Mouse (Mus musculus) adipocyte (in vitro differentiated cells): ENCODE data around the gene Abcb10.
A peak's percentile ranks its signal among the peaks of the same experiment; 100 is the strongest.
"Not testable (repeated sequence)": the region's sequence is repeated elsewhere in the genome, so short reads cannot be mapped to it uniquely, and the experiment has no call there.

Experiments used
- DNase-seq: peaks from one replicate; pipeline ENCODE4 v3.0.0-alpha.2; 2016; ENCODE audit warnings: low spot score

The Abcb10 gene

DNA sequence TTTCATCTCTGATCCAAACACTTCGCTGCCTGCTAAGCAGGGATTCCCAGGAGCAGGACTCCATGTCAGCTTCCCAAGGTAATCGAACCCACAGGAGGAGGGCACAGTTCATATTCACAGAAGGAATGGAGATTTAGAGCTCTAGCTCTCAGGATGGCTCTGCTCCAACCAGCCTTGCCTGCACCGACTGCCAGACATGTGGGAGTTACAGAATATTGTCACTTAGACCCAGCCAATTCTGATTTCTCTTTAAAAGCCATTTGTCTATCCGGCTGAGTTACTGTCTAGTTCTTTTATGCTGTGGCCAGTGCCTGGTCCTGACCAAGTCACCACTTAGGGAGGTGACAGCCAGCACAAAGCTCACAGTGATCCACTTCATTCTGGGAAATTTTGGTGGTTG is 1.2 kb downstream of the Abcb10 start:
- peak; percentile 67 for DNase-seq

DNA sequence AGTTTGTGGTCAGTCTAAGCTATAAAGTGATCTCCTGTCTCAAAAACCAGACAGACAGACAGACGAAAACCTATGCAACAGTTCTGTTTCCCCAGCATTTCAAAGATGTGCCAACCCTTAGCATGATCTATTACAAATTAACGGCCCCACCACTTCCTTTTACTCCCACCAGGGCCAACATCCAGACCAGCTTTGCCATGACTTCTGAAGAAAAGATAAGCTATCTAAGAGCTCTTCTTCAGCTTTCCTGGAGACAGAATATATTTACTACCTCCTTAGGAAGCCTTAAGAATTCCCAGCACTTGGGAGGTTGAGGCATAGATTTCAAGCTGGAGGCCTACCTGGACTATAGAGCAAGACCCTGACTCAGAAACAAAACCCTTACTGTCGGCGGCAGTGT is 2.7 kb downstream of the Abcb10 start:
- DNase-seq = no peak

DNA sequence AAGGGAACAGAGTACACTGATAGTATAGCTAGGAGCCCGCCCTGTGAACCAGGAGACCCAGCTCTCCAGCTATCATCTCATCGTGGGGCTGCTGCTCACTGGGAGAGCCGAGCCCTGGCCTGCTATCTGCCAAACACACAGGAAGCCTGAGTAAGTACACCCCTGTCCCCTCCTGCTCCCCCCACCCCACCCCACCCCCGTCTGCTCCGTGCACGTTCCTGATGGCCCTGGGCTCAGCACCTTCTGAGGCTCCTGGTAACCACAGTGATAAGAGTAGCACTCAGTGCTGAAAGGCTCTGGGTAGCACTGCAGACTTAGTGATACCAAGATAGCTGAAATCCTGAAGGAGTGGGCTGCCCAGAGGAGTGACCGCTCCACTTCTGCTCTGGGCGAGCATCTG is 4.0 kb downstream of the Abcb10 start:
- DNase-seq = no peak

DNA sequence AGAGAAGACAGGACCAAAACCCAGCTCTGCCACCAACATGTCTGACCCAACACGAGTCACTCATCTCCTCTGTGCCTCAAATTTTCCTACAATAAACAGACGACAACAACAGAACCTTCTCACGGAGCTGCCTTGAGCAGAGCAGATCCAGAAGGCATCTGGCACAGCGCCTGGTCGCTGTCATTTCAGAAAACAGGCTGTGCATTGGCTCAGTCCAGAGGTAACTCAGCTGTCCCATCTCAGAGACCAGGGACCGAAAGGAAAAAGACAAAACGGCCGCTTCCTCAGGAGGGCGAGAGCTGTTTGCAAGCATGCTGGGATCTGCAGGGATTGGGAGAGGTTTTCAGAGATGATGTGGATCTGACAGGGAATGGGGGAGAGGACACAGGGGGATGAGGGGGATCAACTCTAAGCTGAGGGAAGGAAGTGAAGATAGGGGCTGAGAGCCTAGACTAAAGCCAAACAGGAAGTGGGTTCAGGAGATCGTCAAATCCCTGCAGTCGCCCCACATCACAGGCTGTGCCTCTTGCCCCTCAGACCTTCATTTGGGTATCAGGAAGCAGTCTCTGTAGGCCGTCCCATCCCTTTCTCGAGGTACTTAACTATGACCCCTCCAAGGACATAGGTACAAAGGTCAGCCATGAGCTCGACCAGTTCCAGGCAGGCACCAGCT is 4.6 kb downstream of the Abcb10 start:
- DNase-seq = peak; percentile 48

DNA sequence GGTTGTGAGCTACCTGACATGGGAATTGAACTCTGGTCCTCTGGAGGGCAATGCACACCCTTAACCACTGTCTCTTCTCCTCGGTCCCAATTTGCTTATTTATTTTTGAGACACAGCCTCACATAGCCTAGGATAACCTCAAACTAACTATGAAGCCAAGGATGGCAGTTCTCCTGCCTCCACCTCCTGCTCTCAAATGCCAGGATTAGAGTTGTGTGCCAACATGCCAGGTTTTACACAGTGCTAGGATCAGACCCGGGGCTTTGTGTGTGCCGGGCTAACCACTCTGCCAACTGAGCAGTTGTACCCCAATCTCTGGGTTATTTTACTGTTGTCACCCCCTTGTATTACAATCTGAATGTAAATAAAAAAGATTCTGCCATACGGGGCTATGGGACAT is 5.4 kb downstream of the Abcb10 start:
- DNase-seq = no peak

DNA sequence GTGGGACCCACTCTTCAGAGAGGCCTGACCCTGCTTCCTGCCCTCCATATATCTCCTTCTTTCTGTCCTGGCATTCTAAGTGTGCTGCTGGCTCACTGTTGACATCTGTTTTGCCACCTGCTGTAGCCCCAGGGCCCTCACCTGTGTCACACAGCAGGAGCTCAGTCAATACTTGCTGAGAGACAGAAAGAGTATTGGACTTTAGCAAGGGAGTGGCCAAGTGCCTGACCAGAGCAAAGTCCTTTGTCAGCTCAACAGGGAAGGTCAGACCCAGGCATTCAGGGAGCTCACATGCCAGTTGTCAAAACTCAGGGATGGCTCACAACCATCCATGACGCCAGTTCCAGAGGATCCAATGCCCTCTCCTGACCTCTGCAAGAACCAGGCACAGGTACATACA is 9.4 kb downstream of the Abcb10 start:
- DNase-seq = no peak

DNA sequence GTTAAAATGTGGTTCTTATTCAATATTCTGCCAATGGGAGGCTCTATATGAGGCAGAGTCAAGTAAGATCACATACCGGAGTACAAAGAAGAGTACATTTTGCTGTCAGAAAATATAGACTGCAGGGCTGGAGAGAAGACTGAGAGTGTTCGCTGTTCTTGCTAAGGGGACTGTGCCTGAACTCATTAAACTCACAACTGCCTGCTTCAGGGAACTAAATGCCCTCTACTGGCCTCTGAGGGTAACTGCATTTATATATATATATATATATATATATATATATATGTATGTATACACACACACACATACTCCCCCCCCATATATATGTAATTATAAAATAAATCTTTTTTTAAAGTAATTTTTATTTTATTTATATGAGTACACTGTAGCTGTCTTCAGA is 16.0 kb downstream of the Abcb10 start:
- DNase-seq = no peak

DNA sequence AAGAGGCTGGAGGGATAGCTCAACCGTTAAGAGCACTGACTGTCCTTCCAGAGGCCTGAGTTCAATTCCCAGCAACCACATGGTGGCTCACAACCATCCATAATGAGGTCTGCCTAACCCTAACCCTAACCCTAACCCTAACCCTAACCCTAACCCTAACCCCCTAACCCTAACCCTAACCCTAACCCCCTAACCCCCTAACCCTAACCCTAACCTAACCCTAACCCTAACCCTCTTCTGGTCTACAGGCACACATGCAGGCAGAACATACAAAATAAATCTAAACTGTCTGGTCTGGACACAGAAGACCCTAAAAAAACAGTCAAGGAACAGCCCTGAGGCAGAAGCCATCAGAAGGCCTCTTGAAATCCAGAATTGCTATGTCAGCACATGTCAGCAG is 21.6 kb downstream of the Abcb10 start:
- DNase-seq = no peak

DNA sequence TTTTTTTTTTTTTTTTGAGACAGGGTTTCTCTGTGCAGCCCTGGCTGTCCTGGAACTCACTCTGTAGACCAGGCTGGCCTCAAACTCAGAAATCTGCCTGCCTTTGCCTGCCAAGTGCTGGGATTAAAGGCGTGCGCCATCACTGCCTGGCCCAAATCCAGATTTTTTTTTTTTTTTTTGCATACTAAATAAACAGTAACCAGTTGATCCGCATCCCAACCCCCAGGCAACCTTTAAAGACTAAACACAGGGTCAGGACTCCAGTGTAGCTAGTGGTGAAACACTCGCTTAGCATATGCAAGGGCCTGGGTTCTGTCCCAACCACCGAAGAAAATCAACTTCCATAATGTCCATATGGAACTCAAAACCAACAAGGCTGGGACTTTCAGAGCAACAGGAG is 22.4 kb downstream of the Abcb10 start:
- not testable (repeated sequence) for DNase-seq

DNA sequence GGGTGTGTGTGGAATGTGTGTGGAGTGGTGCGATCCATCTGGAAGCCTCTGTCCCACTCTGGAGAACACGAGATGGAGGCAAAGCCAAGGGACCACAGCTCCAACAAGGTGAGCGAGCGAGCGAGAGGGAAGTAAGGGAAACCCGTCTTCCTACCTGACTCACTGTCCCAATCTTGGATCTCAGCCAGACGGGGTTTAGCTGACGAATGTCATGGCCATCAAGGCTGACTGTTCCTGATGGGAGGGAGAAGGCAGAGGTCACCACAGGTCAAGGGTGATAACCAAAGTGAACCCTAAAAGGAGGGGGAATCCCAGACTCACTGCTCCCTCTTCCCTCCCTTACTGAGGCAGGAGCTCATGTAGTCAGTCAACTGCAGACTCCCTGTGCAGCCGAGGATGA is 22.9 kb downstream of the Abcb10 start:
- DNase-seq = no peak

DNA sequence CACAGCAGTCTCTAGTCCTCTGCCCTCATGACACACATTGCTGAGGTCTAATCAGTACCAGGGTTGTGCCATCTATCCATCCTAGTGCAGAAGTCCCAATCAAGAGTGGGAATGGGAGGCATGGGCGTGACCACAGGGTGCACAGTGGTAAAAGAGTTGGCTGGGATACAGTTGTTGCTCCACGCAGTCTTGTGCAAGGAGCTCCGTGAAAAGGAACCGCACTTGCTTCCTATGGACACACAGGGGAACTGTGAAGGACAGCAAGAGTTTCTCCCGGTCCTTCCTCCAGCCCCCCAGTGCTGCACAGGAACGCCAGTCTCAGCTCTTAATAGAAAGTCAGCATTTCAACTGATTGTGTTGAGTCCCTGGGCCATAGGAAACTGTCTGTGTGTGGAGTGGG is 23.4 kb downstream of the Abcb10 start:
- DNase-seq = no peak

DNA sequence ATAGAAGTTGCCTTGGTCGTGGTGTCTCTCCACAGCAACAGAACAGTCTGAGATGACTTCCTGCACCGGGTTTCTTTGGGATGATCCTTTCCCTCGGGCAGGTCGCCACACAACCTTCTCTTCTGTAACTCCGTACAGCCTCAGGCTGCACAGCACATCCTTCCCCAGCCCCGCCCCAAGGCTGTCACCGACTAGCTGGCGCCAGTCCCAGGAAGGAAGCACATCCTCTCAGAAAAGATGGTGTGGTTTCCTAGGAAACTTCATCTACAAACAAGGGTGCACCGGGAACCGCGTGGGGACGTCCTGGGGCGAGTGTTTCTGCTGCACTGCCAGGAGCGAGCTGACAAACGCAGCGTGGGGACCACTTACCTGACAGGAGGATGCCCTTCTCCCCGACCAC is 24.8 kb downstream of the Abcb10 start:
- DNase-seq = no peak

DNA sequence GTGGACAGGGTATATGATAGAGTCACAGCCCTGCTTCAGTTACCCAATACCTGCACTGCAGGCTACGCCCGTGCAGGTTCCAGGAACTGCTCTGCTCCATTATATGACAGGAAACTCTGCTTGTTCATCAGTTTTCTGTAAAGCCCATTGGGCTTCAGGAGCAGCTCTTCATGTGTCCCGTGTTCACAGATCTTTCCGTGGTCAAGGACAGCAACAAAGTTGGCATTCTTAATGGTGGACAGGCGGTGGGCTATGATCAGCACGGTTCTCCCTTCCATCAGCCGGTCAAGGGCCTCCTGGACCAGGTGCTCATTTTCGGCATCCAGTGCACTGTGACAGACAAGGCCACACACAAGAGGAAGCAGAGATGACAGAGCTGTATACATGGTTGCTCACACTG is 28.7 kb downstream of the Abcb10 start:
- DNase-seq = no peak

DNA sequence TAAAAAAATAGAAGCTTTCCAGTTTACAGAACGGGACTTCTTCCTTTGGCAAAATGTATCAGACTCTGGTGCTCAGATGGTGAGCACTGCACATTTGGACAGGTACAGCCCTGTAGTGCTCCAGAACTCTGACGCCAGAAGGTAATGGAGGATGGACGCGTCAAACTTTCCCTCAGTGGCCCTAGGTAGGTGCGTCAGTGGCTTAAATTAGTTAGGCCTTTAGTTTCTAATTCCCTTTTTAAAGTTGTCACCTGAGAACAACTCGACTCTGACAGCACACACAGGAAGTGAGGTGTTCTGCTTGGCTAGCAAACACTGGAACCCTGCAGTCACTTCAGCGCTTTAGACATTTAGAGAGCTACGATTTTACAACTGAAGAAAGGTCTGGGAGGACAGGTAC is 29.2 kb downstream of the Abcb10 start:
- DNase-seq = no peak

DNA sequence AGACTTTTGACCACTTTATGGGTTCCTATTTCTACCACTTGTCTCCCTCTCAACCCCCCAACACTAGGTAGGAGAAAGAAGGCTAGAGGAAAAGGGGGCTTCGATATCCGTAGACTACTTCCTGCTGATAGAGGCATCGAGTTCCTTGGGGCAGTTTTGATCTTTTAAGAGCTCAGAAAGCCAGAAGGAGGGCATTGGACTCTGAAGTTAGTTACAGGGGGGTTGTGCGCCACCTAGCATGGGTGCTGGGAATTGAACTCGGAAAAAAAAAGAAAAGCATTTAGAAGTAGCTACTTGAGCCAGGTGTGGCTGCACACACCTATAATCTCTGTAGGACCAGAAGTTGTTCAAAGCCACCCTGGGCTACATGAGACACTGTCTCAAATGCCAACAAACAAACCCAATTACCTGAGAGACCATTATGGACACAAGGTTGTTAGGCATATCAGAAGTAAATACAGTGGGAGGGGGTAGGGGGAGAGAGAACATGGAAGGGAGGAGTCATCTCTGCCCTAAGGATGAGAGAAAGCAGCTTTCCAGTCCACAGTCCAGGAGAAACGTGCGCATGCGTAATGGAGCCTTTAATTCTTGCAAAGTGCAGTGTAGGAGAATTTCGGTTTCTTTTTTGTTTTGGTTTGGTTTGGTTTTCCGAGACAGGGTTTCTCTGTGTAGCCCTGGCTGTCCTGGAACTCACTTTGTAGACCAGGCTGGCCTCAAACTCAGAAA is 32.7 kb downstream of the Abcb10 start:
- DNase-seq = peak; percentile 76

DNA sequence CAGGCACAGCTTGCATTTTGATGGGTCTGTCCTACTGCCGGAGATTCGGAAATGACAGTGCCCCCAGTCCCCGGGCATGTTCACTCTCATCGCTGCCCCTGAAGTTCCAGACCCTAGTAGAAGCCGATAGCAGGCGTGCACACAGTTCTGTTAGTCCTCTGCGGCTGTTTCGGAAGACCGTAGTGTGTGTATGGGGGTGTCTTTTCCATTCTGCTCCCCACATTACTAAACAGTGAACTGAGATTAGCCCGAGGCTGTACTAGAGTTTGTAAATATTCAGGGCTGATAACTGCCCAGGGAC is 33.3 kb downstream of the Abcb10 start:
- no peak for DNase-seq

DNA sequence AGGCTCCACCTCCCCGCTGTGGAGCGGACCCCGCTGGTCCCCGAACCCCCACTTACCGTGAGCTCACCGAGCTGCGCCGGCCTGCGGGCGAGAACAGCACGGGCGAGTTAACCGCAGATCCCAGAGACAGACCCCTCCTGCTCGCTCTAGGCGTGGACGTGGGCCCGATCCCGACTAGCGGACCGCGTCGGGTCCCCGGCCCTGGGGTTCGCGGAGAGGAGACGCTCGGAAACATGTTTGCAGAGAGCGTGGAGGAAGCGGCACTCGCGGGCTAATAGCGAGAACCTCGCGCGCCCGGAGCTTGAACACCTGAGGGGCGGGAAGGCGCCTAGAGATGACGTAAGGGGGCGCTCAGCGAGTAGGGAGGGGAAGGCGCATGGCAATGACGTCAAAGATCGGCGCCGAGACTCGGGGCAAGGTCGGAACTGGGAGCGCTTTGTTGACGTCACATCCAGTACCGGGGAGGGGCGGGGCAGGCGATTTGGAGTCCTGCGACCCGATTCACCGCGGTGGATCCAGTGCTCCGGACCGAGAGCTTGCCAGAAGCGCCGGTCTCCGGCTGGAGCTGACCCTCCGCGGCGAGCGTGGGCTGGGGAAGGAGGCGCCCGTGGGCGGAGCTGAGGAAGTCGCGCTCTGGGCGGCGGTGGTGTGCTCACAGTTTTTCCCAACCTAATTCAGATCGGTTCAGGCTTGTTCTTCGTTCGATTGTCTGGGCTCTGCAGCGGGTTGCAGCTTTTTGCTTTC is 33.8 kb downstream of the Abcb10 start, which contains the start of gene Nup133:
Gene Nup133 (minus strand): TSS at position 324 of the 744 bp plus-strand sequence.
- DNase-seq = peak; percentile 99

DNA sequence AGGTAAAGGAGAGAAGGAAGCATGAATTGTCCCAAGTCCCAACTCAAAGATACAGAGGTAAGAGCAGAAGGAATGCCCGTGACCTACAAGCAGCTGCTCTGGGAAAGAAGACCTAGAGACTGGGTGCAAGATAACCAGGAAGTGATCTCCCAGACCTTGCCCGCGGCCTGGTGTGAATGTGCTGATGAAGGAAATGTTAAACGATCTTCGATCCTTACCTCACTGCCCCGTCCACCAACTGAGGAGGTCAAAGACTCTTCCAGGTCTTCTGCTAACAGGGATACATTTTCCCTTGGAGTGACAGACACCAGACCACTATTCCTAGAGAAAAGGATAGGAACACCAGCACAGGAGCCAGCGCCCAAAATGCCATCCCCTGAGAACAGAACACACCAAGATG is 53.9 kb downstream of the Abcb10 start:
- no peak for DNase-seq

DNA sequence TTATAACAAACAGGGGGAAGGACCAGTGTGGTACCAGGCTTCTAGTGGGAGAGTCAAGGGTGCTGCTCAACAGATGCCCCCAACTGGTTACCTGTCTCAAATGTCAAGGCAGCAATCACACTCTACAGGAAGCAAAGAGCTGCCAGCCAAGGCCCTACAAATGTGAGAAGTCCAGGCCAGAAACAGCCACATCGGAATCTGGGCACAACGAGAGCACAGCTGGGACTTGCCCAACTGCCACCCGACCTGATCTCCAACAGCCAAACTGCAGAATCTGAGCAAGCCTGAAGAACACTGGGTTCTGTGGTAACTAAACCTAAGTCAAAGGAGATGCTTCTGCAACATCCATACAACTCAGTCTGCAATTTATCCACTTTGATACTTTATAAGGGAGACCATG is 57.3 kb downstream of the Abcb10 start:
- DNase-seq = peak; percentile 14

DNA sequence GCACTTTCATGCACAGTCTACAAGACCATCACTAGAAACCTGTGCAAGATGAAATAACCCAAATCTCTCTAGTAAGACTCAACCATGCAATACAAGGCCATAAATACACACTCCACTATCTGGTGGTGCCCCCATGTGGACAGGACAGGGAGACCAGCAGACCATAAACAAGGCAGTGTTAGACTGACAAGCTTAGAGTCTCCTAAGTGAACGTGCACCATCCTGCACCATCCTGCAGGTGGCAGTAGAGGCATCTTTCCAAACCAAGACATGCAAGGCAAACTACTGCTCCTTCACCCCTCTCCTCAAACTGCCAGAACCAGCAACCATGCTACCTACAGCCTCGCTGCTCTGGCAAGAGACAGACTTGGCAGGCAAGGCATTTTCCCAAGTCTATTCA is 58.2 kb downstream of the Abcb10 start:
- peak; percentile 91 for DNase-seq

DNA sequence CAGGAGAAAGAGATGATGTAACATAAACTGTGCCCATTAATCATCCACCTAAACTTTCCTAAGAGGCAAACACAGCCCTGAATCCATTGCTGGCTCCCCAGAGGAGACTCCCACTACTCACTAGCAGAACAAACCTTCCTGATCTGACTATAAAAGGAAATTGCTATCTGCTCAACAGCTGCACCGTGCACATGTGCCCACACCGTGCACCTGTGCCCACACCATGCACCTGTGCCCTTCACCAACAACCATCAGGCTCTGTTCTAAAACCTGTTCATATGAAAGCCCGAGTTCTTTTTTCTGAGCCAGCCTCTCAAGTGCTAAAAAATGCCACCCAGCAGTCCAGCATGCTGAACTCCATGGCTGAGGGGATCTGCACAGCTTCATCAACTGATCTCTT is 68.3 kb downstream of the Abcb10 start:
- no peak for DNase-seq

DNA sequence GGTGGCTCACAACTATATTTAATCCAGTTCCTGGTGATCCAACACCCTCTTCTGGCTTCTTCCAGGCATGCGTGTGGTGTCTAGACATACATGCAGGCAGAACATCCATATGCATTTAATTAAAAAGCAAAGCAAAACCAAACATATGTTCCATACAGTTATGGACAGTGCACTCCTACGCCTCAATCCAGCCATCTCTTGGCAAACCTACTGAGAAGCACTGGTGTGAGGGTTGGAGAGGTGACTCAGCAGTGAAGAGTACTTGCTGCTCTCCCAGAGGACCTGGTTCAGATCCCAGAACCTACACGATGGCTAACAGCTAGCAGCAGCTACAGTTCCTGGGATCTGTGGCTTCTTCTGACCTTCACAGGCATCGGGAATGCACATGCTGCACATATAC is 70.7 kb downstream of the Abcb10 start:
- no peak for DNase-seq

DNA sequence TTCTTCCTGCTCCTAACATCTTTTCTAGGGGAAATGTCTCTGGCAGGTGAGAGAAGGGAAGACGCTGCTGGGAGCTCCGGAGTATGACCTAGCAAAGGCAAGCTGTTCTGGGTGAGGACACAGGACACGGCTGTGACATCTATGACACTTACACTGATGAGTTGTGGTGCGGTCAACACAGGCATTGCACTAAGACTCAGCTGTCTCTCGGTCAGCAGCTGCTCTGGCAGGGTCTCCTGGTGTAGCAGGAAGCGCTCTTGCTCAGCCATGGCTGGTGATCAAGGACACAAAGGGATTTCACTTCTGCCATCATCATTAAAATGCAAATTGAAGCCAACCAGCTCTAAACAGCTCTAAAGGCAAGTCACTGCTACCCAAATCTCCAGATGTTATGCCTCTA is 75.3 kb downstream of the Abcb10 start:
- DNase-seq = no peak
